Mouse (Mus musculus): Measurements from ENCODE around the gene Myo15b. TPM values are rescaled to one million over a fixed set of nuclear protein-coding genes. Genes with fewer than 3 reads are reported as not detected.

Gene Myo15b
- polyA plus RNA-seq, 1 experiment from 2014 or later: 0.27 TPM

DNA sequence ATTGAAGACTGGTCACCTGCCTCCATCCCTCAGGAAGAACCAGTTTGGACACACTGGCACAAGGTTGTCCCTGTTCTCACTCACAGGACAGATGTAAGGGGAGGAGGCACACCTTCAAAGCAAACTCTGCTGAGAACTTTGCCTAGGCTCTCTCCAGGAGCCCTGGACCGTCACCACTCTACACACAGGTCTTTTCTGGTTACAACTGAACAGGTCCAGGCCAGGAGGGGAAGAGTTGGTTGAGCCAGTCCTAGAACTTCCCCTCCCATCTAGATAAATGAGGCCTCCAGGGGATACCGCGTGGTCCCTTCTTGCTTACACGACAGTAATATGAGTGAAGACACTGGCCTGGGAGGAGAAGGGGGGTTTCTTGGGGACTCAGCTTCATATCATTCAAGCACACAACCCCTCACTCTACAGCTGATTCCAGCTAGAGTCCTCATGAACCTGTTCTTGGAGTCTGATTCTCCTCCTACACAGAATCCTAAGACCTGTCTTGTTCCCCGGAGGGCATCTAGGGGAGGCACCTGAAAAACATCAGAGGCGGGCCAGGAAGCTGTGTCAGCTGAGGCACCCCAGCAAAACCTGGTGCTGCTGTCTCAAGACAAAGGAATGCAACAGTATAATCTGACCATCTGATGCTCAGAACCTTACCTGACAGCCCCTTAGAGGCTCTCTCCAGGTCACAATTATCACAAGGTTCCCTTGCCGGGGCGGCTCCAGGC, 46.2 kb downstream of the Myo15b start:
- Histone ChIP-seq H3K36me3 (peaks cover 39% of the 10 kb centered on the region), H3K27ac (replicated peaks) (peak overlapping the region; percentile 99), H3K9ac (peak overlapping the region; percentile 65), H3K4me2 (peak overlapping the region; percentile 74; the same call in 1 of the 2 replicates), H3K4me3 (no peak overlapping the region), H3K27me3 (replicated peaks) (no peaks in the 10 kb centered on the region), H3K9me3 (no peaks in the 10 kb centered on the region), H3K4me1 (peaks cover 73% of the 10 kb centered on the region)
- 56% methylated on average over 8 of the region's 8 CpGs for whole genome bisulfite sequencing
- no peak for ATAC-seq (ENCODE audit: extremely low read depth, insufficient number of reproducible peaks, low FRiP score, low TSS enrichment)

DNA sequence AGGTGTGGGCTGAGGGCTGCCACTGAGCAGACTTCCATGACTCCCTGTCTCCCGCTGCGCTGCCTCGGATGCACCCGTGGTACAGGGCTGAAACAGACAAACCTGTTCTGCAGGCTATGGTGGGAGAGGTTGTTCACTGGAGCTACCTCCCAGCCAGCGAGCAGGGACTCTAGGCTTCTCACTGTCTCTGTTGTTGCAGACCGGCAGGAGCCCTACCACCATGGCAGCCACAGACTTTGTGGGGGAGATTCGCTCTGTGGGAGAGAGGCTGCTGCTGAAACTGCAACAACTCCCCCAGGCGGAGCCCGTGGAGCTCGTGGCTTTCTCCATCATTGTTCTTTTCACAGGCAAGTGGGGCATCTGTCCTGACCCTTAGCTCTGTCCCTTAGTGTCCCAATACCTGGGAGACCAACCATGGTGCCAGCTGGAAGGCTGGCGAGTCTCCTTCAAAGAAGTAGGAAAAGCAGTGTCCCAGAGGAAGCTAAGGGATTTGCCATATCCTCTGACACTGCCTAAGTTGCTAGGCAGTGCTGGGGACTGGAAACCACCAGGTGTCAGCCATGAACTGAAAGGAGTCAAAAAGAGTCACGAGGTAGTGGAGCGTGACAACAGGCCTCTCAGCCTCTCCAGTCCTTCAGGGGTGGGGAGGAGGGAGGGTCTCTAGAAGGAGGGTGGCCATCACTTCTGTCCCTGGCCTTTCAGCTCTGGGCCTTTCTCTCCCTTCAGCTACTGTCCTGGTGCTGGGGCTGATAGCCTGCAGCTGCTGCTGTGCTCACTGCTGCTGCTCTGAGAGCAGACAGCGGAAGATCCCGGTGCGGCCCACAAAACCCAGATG, 47.0 kb downstream of the Myo15b start:
- Histone ChIP-seq H3K4me1 (peaks cover 65% of the 10 kb centered on the region), H3K4me3 (no peak overlapping the region), H3K27me3 (replicated peaks) (no peaks in the 10 kb centered on the region), H3K9me3 (no peaks in the 10 kb centered on the region), H3K36me3 (peaks cover 39% of the 10 kb centered on the region), H3K4me2 (no peak overlapping the region), H3K27ac (replicated peaks) (peak overlapping the region; percentile 99), H3K9ac (peak overlapping the region; percentile 65)
- ATAC-seq (ENCODE audit: extremely low read depth, insufficient number of reproducible peaks, low FRiP score, low TSS enrichment): no peak
- 48% methylated on average over 16 of the region's 16 CpGs for WGBS

DNA sequence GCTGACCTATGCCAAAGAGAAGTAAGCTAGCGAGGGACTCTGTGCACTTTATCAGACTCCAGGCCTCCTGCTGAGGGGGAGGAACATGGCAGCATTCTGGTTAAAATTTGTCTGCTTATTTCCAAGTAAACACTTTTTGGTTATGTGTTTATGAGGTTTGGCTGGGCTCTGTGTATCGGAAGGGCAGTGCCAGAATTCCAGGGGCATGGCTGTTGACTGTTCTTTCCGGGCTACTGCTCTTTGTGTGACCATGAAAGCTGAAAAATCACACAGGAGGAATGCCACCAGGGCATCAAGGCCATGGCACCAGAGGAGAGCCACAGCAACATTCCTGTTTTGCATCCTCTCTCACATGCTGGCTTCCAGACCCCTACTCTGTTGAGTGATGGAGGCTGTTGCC, 47.9 kb downstream of the Myo15b start:
- no peaks in the 10 kb centered on the region for H3K27me3 ChIP-seq (replicated peaks)
- H3K36me3 ChIP-seq: peaks cover 39% of the 10 kb centered on the region
- H3K4me2 ChIP-seq: no peak overlapping the region
- peak overlapping the region; percentile 65 for H3K9ac ChIP-seq
- WGBS: 68% methylated on average over 3 of the region's 3 CpGs
- no peak for ATAC-seq (ENCODE audit: extremely low read depth, insufficient number of reproducible peaks, low FRiP score, low TSS enrichment)
- H3K9me3 ChIP-seq: no peaks in the 10 kb centered on the region
- no peak overlapping the region for H3K4me3 ChIP-seq
- peaks cover 57% of the 10 kb centered on the region for H3K4me1 ChIP-seq
- H3K27ac ChIP-seq (replicated peaks): peak overlapping the region; percentile 99; the same call in 1 of the 2 replicates

DNA sequence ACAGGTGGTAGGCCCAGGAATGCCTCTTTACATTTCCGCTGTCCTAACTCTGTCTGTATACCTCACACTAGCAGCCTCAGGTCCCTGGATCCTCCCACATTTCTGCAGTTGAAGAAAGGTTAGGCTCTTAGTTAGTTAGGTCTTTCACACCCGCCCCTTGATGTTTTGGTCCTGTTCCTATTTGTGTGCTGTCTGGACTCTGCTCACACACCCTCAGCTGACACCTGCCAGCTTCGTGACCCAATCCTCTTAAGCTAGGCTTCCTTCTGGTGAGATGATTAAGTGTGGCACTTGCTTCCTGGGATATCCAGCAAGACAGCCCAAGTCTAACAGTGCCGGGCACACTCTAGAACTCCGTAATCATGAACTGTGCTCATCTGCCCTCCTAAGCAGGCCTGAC, 48.3 kb downstream of the Myo15b start:
- Histone ChIP-seq H3K4me2 (no peak overlapping the region), H3K36me3 (peaks cover 40% of the 10 kb centered on the region), H3K27ac (replicated peaks) (no peak overlapping the region), H3K27me3 (replicated peaks) (no peaks in the 10 kb centered on the region), H3K4me1 (peaks cover 57% of the 10 kb centered on the region), H3K9me3 (no peaks in the 10 kb centered on the region), H3K4me3 (no peak overlapping the region), H3K9ac (no peak overlapping the region; the same call in 1 of the 2 replicates)
- ATAC-seq (ENCODE audit: extremely low read depth, insufficient number of reproducible peaks, low FRiP score, low TSS enrichment): no peak
- 80% methylated on average over 5 of the region's 5 CpGs for WGBS

DNA sequence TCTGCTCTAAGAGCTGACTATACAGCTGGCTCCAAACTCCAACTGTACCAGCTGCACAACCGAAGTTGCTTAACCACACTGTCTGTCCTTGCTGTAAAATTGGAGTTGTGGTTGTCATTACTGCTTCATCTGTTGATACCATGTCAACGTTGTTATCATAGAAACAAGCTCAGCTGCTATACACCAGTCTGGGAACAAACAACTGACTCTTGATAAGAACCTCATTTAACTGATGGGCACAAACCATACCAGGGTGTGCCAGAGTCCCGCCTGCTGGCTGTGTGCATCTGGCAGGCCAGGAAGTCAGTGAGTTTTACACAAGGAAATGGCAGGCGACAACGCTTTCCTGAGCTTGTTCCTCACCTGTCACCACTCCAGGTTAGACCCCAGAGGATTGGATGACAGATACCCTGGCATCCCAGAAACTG, 52.9 kb downstream of the Myo15b start:
- Histone ChIP-seq H3K9me3 (no peaks in the 10 kb centered on the region), H3K4me3 (no peak overlapping the region), H3K4me1 (peaks cover 15% of the 10 kb centered on the region), H3K9ac (no peak overlapping the region), H3K4me2 (no peak overlapping the region), H3K36me3 (peaks cover 63% of the 10 kb centered on the region), H3K27me3 (replicated peaks) (no peaks in the 10 kb centered on the region), H3K27ac (replicated peaks) (0 out of 2 replicates have a peak overlapping the region, but pooled peaks have one; percentile 28)
- 66% methylated on average over 5 of the region's 5 CpGs for WGBS
- no peak for ATAC-seq (ENCODE audit: extremely low read depth, insufficient number of reproducible peaks, low FRiP score, low TSS enrichment)

DNA sequence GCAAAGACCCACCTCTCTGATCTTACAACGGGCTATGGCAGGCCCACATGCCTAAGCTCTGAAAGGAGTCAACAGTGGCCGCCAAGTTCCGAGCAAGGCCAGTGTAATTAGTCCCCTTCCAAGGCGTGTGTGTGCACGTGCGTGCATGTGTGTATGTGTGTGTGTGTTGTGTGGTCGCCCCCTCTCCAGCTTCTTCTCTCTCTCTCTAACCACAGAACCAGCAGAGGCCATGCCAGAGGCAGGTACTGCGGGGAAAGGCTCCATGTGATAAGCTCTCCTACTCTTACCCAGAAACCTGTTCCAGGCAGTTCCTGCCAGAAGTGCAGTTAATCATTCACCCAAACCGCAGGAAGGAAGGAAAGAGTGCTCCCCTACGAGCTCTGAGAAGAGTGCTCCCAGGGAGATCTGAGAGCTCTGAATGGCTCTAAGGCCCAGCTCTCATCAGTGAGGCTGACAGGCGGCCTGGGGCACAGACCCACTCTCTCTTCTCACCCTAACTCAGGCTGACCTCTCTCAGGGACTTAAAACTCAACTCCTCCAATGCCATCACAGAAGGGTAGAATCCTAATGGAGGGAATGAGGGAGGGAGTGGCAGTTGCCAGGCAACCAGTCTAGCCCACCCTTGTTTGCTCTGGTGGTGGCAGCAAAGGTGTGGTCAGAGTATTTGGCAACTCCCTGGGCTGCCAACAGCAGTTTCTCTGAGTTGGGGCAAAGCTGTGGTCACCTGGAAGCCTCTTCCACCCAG, 53.6 kb downstream of the Myo15b start, which contains the start of gene Smim6:
TSS of gene Smim6 (plus strand) at position 386 of the 745 bp plus-strand sequence.
- H3K9ac ChIP-seq: 0 out of 2 replicates have a peak within 1 kb of the TSS, but pooled peaks have one; percentile 19

DNA sequence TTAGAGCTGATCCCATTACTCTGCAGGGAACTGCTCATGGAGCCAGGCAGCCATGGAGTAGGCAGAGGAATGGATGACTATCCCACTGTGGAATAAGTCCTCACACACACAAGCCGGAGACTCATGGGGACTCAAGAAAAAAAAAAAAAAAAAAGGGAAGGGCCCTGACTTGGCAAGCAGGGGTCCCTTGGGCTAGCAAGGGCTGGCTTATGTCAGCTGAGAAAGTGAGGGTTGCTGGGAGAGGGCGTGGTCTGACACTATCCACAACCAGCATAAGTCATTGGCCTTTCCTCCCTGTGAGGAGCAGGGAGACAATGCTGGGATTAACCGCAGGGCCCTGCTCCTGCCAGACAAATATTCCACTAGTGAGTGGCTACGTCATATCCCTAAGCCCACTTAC, 58.4 kb downstream of the Myo15b start:
- H3K4me3 ChIP-seq: no peak overlapping the region
- no peak overlapping the region for H3K27ac ChIP-seq (replicated peaks)
- peaks cover 69% of the 10 kb centered on the region for H3K36me3 ChIP-seq
- no peaks in the 10 kb centered on the region for H3K9me3 ChIP-seq
- H3K4me1 ChIP-seq: peaks cover 5% of the 10 kb centered on the region
- no peak for ATAC-seq (ENCODE audit: extremely low read depth, insufficient number of reproducible peaks, low FRiP score, low TSS enrichment)
- no peak overlapping the region for H3K4me2 ChIP-seq
- H3K9ac ChIP-seq: no peak overlapping the region
- H3K27me3 ChIP-seq (replicated peaks): no peaks in the 10 kb centered on the region
- WGBS: 90% methylated on average over 4 of the region's 4 CpGs

More for the DNA sequence above, 53.6 kb downstream of the Myo15b start, which contains the start of gene Smim6:
- no peaks in the 10 kb centered on the region for H3K27me3 ChIP-seq (replicated peaks)
- H3K4me1 ChIP-seq: peaks cover 10% of the 10 kb centered on the region
- no peak within 1 kb of the TSS for H3K4me2 ChIP-seq
- WGBS: 76% methylated on average over 11 of the region's 11 CpGs
- no peak within 1 kb of the TSS for H3K4me3 ChIP-seq
- H3K36me3 ChIP-seq: peaks cover 67% of the 10 kb centered on the region
- no peaks in the 10 kb centered on the region for H3K9me3 ChIP-seq
- no peak for ATAC-seq (ENCODE audit: extremely low read depth, insufficient number of reproducible peaks, low FRiP score, low TSS enrichment)
- 0 out of 2 replicates have a peak within 1 kb of the TSS, but pooled peaks have one; percentile 28 for H3K27ac ChIP-seq (replicated peaks)

DNA sequence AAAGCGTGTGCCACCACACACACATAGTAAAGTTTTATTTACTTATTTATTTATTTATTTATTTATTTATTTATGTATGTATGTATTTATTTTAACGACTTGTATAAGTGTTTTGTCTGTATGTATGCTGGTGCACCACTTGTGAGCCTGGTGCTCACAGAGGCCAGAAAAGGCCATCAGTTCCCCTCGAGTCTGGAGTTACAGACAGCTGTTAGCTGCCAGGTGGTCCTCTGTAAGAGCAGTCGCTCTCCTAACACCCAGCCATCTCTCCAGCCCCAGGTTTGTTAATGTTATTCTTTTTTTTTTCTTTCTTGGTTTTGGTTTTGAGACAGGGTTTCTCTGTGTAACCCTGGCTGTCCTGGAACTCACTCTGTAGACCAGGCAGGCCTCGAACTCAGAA, 60.4 kb downstream of the Myo15b start:
- H3K9me3 ChIP-seq: no peaks in the 10 kb centered on the region
- no peak overlapping the region for H3K4me2 ChIP-seq
- H3K27me3 ChIP-seq (replicated peaks): no peaks in the 10 kb centered on the region
- H3K4me1 ChIP-seq: no peaks in the 10 kb centered on the region
- H3K27ac ChIP-seq (replicated peaks): no peak overlapping the region
- H3K4me3 ChIP-seq: no peak overlapping the region
- H3K9ac ChIP-seq: no peak overlapping the region
- 80% methylated on average over 5 of the region's 5 CpGs for WGBS
- peaks cover 72% of the 10 kb centered on the region for H3K36me3 ChIP-seq
- no peak for ATAC-seq (ENCODE audit: extremely low read depth, insufficient number of reproducible peaks, low FRiP score, low TSS enrichment)

DNA sequence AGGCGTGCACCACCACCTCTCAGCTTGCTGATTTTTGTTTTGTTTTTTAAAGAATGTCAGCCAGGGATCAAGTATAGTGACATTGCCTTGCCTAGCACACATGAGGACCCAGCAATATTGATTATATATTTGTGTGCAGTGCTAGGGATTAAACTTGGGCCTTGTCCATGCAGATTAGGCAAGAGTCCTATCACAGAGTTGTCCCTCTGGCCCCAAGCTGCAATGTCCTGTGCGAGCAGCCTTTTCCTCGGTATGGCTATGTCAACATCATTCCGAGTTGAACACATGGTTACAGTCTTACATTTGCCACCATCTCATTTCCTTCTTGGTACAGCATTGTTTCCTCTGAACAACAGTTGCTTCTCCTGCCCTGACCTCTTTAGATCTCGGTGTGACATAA, 60.9 kb downstream of the Myo15b start:
- H3K4me1 ChIP-seq: no peaks in the 10 kb centered on the region
- no peak overlapping the region for H3K27ac ChIP-seq (replicated peaks)
- H3K4me3 ChIP-seq: no peak overlapping the region
- no peak overlapping the region for H3K4me2 ChIP-seq
- H3K36me3 ChIP-seq: peaks cover 71% of the 10 kb centered on the region
- ATAC-seq (ENCODE audit: extremely low read depth, insufficient number of reproducible peaks, low FRiP score, low TSS enrichment): no peak
- H3K9me3 ChIP-seq: no peaks in the 10 kb centered on the region
- H3K27me3 ChIP-seq (replicated peaks): no peaks in the 10 kb centered on the region
- 83% methylated on average over 5 of the region's 5 CpGs for WGBS
- H3K9ac ChIP-seq: no peak overlapping the region

DNA sequence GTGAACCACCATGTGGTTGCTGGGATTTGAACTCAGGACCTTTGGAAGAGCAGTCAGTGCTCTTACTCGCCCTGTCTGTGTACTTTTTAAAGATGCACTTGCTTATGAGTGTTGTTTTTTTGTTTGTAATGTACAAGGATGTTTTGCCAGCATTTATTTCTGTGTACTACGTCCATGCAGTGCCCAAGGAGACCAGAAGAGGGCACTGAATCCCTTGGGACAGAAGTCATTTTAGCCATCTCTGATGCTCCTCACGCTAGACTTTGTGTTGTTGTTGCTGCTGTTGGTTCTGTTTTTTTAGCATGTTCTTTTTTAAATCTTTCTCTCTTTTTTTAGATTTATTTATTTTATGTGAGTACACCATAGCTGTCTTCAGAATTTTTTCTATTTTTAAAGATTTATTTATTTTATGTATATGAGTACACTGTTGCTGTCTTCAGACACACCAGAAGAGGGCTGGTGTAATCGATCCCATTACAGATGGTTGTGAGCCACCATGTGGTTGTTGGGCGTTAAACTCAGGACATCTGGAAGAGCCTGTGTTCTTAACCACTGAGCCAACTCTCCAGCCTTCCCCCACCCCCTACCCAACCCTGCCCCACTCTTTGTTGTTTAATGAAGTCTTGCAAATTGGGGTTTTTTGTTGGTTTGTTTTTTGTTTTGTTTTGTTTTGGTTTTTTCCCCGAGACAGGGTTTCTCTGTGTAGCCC, 62.1 kb downstream of the Myo15b start:
- no peak overlapping the region for H3K4me2 ChIP-seq
- no peak overlapping the region for H3K27ac ChIP-seq (replicated peaks)
- 43% methylated on average over 6 of the region's 6 CpGs for WGBS
- H3K9ac ChIP-seq: no peak overlapping the region
- peaks cover 72% of the 10 kb centered on the region for H3K36me3 ChIP-seq
- H3K27me3 ChIP-seq (replicated peaks): no peaks in the 10 kb centered on the region
- H3K4me3 ChIP-seq: no peak overlapping the region
- no peaks in the 10 kb centered on the region for H3K9me3 ChIP-seq
- H3K4me1 ChIP-seq: no peaks in the 10 kb centered on the region
- ATAC-seq (ENCODE audit: extremely low read depth, insufficient number of reproducible peaks, low FRiP score, low TSS enrichment): no peak

Data from heart, embryonic 13.5 days (tissue).